Mouse (Mus musculus) small intestine, adult 2 months (tissue): ENCODE measurements around the gene Gm20388.

ENCODE experiments used
- CTCF ChIP-seq: fragments of 200-500 bp; IDR thresholded peaks from 2 replicates; pipeline ENCODE4 v1.5.1; 2012; ENCODE audit warnings: low read depth, mild to moderate bottlenecking, control low read depth, inconsistent platforms, low read length, moderate library complexity, mixed read lengths; ENCODE audit not compliant: insufficient replicate concordance, insufficient read length; ENCODE audit errors: extremely low read depth
- POLR2A ChIP-seq: fragments of 200-500 bp; IDR thresholded peaks from 2 replicates; pipeline ENCODE4 v1.6.1; 2012; ENCODE audit warnings: low read depth, mild to moderate bottlenecking, control low read depth, inconsistent platforms, low read length, moderate library complexity

DNA sequence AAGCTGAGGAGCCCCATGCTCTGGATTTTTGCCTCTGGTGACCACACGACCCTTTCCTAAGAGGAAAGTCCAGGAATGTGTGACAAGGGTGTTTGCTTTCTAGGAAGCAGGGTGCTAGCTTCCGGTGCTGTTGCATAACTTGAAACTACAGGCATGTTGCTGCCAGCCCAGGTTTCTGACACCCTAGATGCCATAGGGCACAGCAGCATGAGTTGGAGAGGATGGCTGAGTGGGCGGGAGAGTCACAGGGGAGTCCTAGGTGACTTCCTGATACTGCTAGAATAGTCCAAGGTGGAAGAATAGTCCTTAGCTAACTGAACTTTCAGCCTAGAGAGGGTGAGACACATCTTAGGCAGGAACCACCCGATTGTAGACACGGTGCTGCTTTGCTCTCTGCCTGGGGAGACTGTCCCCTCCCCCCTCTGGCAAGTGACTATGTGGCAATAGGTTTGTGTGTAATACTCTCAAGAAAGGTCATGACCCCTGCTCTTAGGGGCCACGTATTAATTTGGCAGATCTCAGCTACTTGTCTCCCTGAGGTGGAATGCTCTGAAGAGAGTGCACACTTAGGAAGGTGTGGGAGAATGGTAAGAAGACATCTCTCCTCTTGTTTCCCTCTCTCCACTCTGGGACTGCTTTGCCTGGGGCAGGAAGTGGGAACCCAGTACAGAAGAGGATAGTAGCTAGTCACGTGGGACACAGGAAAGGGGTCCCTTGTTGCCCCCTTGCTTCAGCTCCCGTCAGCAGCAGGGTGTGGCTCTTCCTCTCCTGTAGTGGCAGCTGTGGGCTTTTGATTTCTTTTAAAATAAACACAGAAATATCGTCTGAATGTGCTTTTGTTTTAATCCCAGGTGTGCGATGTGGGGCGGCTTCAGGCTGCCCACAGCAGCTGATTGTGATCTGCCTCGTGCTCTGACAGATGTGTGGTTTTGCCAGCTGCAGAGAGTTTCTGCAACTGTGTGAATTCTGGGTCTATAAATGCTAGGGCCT lies 2553.3 kb downstream of the Gm20388 start:
- TF ChIP-seq CTCF (no peak), POLR2A (no peak)
